Mouse (Mus musculus) heart, postnatal 0 days (tissue): Measurements from ENCODE around the gene Cnpy1. TPM values are rescaled to one million over a fixed set of nuclear protein-coding genes. Genes with fewer than 3 reads are reported as not detected.

Source experiments
- ATAC-seq: fragments of 200-750 bp; cut with Nextera tagmentation; 2 replicates; pipeline ENCODE4 v1.8.0; 2017; ENCODE audit warnings: low read depth, moderate number of reproducible peaks, moderate library complexity; ENCODE audit not compliant: insufficient read depth
- DNase-seq: peaks from one replicate; pipeline ENCODE4 v3.0.0-alpha.2; 2016; ENCODE audit warnings: low spot score
- H3K27ac ChIP-seq: fragments of 300-500 bp; sonication (generic); 2 replicates; pipeline ENCODE4 v1.5.1; 2014; ENCODE audit warnings: low read depth, mild to moderate bottlenecking
- H3K27me3 ChIP-seq: fragments of 300-500 bp; sonication (generic); 2 replicates; pipeline ENCODE4 v1.6.1; 2014; ENCODE audit warnings: low read length, mixed read lengths; ENCODE audit not compliant: control insufficient read depth, insufficient read depth
- H3K36me3 ChIP-seq: fragments of 300-500 bp; sonication (generic); replicated peaks from 2 replicates; pipeline ENCODE4 v1.6.1; 2014; ENCODE audit warnings: low read length, mixed read lengths; ENCODE audit not compliant: control insufficient read depth, insufficient read depth
- H3K4me1 ChIP-seq: fragments of 300-500 bp; sonication (generic); 2 replicates; pipeline ENCODE4 v1.6.1; 2014; ENCODE audit warnings: antibody characterized with exemption; ENCODE audit not compliant: control insufficient read depth, insufficient read depth
- H3K4me2 ChIP-seq: fragments of 300-500 bp; sonication (generic); 2 replicates; pipeline ENCODE4 v1.6.1; 2014; ENCODE audit warnings: low read depth, mild to moderate bottlenecking, low read length, moderate library complexity
- H3K4me3 ChIP-seq: fragments of 300-500 bp; sonication (generic); 2 replicates; pipeline ENCODE4 v1.5.1; 2014; ENCODE audit warnings: low read depth, low read length
- H3K9ac ChIP-seq: fragments of 300-500 bp; sonication (generic); replicated peaks from 2 replicates; pipeline ENCODE4 v1.6.1; 2014; ENCODE audit warnings: low read depth, low read length, mixed read lengths
- H3K9me3 ChIP-seq: fragments of 300-500 bp; sonication (generic); replicated peaks from 2 replicates; pipeline ENCODE4 v1.6.1; 2016; ENCODE audit warnings: low read length; ENCODE audit not compliant: control insufficient read depth
- CTCF ChIP-seq: IDR thresholded peaks from 2 replicates; pipeline ENCODE4 v1.5.1; 2016; ENCODE audit warnings: antibody characterized with exemption, control low read depth, low read depth
- EP300 ChIP-seq: IDR thresholded peaks from 2 replicates; pipeline ENCODE4 v1.6.1; 2016; ENCODE audit warnings: antibody characterized with exemption, low read depth
- WGBS: fragments of 180-500 bp; shearing (Covaris S2); extraction: QIAGEN DNeasy Blood & Tissue Kit; methylation state at CpG from one replicate; pipeline ENCODE4 v1.1.7; 2014; 5-methylcytosine and 5-hydroxymethylcytosine counted together
- polyA plus RNA-seq: library from polyadenylated mRNA; unstranded; fragments of >200 nt; fragmentation: Nextera tagmentation; extraction: Ambion mirVana; gene quantifications from 2 replicates; pipeline ENCODE4 v1.2.1, GENCODE M21; 2015
- total RNA-seq: library from RNA; depleted of rRNA; stranded (reverse); fragments of >200 nt; gene quantifications from 2 replicates; pipeline ENCODE4 v1.2.3, GENCODE M21; 2014; ENCODE audit warnings: low replicate concordance

Gene Cnpy1
- total and polyA plus RNA-seq, 2 experiments from 2014 or later, result not detected

DNA sequence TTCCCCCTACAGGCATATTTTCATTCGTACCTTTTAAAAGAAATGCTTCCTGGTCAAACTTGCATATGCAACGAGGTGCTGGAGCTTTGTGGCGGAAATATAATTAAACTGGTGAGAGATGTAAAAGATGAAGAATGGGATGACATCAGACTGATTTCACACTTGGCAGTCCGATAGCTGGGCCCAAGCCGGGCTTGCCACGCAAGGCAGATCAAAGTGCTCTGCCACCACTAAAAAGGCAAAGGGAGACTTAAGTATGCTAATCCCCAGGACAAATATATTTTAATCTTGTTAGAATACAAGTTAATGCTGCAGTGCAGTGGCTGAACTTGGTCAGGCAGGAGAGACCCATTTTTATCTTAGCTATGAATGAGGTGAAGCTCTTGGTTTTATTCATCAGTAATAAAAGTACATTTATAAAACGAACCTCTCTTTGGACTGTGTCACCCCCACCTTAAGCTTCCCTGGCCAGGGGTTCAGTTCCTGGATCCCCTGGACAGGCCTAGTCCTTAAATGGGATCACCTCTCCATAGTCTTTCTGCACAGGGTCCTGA lies 66.3 kb downstream of the Cnpy1 start:
- 66% methylated on average over 7 of the region's 7 CpGs for WGBS
- H3K27ac ChIP-seq, result no peak overlapping the region
- DNase-seq (no peak), ATAC-seq (no peak)
- no peak overlapping the region for H3K9ac ChIP-seq
- no peak overlapping the region for H3K4me2 ChIP-seq
- no peaks in the 10 kb centered on the region for H3K9me3 ChIP-seq
- H3K27me3 ChIP-seq, result peaks cover 58% of the 10 kb centered on the region
- no peak overlapping the region for H3K4me3 ChIP-seq
- H3K4me1 ChIP-seq, result no peaks in the 10 kb centered on the region
- no peaks in the 10 kb centered on the region for H3K36me3 ChIP-seq
- TF ChIP-seq CTCF, result no peak
- TF ChIP-seq EP300, result no peak

DNA sequence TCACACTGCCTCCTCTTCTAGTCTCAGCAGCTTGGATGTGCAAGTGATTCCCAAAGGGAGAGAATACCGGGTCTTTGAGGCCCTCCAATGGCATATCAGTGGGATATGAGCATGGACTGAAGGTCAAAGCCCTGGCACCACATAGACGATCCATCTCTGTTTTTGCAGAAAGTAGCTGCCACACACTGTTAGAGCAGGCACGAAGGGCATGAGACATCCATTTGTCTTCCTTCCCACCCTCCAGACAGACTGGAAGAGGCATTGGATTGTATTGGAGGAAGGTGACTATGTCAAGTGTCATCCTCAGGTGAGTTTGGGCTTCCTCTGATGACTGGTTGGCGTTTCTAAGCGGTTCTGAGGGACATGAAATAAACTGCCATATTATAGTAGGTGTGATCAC lies 67.3 kb downstream of the Cnpy1 start:
- H3K36me3 ChIP-seq, result no peaks in the 10 kb centered on the region
- no peaks in the 10 kb centered on the region for H3K9me3 ChIP-seq
- H3K4me3 ChIP-seq, result no peak overlapping the region
- DNase-seq (no peak), ATAC-seq (no peak)
- WGBS, result 38% methylated on average over 5 of the region's 5 CpGs
- H3K4me1 ChIP-seq, result no peaks in the 10 kb centered on the region
- H3K27me3 ChIP-seq, result peaks cover 68% of the 10 kb centered on the region
- TF ChIP-seq CTCF (no peak), EP300 (no peak)
- H3K27ac ChIP-seq, result no peak overlapping the region
- no peak overlapping the region for H3K4me2 ChIP-seq
- H3K9ac ChIP-seq, result no peak overlapping the region

DNA sequence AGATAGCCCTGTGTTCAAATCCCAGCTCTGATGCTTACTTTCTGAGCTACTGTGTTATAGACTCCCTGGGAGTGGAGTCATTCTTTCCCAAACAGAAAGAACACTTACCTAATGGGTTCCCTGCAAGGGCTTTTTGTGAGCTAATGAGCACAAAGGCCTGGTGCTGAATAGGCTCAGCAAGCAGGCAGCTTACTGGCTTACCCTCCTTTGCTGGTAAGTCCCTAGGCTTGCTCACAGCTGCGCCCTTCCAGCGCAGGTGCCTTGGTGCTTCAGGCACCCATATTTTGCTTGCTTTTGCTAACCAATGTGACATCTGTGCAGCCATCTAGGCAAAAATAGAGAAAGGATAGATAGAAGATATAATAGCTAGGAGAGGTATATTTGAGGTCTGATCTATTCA lies 69.0 kb downstream of the Cnpy1 start:
- no peaks in the 10 kb centered on the region for H3K4me1 ChIP-seq
- H3K27ac ChIP-seq, result no peak overlapping the region
- H3K4me2 ChIP-seq, result no peak overlapping the region
- 11% methylated on average over 2 of the region's 2 CpGs for WGBS
- DNase-seq (no peak), ATAC-seq (no peak)
- peaks cover 83% of the 10 kb centered on the region for H3K27me3 ChIP-seq
- no peaks in the 10 kb centered on the region for H3K36me3 ChIP-seq
- no peaks in the 10 kb centered on the region for H3K9me3 ChIP-seq
- no peak for TF ChIP-seq EP300
- TF ChIP-seq CTCF, result no peak
- H3K4me3 ChIP-seq, result no peak overlapping the region
- H3K9ac ChIP-seq, result no peak overlapping the region

DNA sequence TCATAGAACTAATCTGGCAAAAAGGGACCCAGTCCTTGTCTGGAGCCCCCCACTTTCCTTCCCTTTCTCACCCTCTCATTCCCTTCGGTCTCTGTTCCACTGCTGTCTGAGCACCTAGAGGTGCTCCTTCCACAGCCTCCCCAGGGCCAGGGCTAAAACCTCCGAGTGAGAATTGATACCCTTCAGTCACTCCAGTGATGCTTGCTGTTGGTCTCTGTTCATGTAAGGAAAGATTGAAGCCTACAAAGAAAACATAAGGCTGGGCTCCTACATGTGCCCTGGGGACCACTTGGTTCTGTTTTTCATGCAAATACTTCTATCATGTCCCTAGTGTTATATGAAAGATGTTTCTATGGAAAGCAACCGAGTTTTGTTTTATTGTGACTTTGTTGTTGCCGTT lies 69.6 kb downstream of the Cnpy1 start:
- Histone ChIP-seq H3K9ac (no peak overlapping the region), H3K27me3 (peaks cover 87% of the 10 kb centered on the region), H3K4me1 (no peaks in the 10 kb centered on the region), H3K4me2 (no peak overlapping the region), H3K36me3 (no peaks in the 10 kb centered on the region), H3K27ac (no peak overlapping the region), H3K9me3 (no peaks in the 10 kb centered on the region), H3K4me3 (no peak overlapping the region)
- DNase-seq (no peak), ATAC-seq (no peak)
- TF ChIP-seq CTCF, result no peak
- no peak for TF ChIP-seq EP300
- WGBS, result 7% methylated on average over 4 of the region's 4 CpGs

DNA sequence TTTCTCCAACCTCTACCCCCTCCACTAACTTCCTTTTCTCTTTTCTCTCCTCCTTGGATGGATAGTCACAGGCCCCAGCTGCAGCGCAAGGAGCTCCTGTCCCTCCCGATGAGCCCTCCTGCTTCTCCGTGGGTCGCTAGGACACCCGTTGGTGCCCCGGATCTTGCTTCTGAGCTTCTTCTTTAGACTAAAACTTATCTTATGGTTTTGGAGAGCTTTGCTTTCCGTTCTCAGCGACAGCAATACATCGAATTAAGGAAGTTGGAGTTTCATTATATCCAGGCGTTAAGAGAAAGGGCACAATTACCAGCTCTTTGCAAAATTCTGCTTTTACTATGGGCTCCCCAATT lies 70.1 kb downstream of the Cnpy1 start:
- H3K9ac ChIP-seq, result no peak overlapping the region
- H3K4me2 ChIP-seq, result no peak overlapping the region

DNA sequence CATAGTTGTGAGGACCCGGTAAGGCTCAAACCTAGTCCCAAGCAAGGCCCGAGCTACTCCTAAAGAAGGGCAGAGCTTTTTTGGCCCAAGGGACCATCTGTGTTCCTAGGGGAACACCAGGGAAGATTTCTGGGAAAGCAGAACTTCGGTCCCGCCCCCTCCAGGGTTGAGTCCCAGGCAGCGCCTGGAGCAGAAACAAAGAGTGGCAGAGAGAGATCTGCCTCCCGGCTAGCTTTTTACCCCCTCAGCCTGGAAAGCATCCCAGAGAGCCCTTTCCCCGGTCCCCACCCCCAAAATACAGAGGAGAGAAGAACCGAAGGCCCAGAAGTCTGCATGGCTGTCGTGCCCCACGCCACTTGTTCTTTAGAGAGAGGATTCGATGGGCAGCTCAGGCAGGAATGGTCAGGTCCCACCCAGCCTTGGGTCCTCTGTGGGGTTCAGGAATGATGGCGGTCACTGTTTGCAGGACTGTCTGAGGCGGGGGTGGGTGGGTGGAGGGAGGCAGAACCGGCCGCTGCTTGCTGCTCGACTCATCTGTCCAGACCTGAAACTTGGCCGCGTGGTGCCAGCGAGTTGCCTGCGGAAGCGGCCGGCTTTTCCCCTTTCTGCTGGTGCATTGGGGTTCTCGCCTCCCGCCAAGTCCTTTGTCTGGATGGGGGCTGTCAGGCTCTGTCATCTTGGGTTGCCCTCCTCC lies 70.6 kb downstream of the Cnpy1 start:
- Histone ChIP-seq H3K4me3 (no peak overlapping the region), H3K27me3 (peaks cover 88% of the 10 kb centered on the region), H3K9me3 (no peaks in the 10 kb centered on the region), H3K9ac (no peak overlapping the region), H3K36me3 (no peaks in the 10 kb centered on the region), H3K4me2 (no peak overlapping the region), H3K27ac (no peak overlapping the region), H3K4me1 (no peaks in the 10 kb centered on the region)
- no peak for TF ChIP-seq EP300
- TF ChIP-seq CTCF, result no peak
- WGBS, result 4% methylated on average over 24 of the region's 24 CpGs
- DNase-seq, result no peak
- ATAC-seq, result no peak

More for the DNA sequence above, 70.1 kb downstream of the Cnpy1 start:
- TF ChIP-seq CTCF, result no peak
- no peak for TF ChIP-seq EP300
- no peak overlapping the region for H3K27ac ChIP-seq
- H3K36me3 ChIP-seq, result no peaks in the 10 kb centered on the region
- ATAC-seq (no peak), DNase-seq (no peak)
- no peaks in the 10 kb centered on the region for H3K4me1 ChIP-seq
- peaks cover 89% of the 10 kb centered on the region for H3K27me3 ChIP-seq
- H3K9me3 ChIP-seq, result no peaks in the 10 kb centered on the region
- 5% methylated on average over 10 of the region's 10 CpGs for WGBS
- H3K4me3 ChIP-seq, result no peak overlapping the region
